Comparison of ENCODE assay signal across 9 mouse cellular contexts in genomic region chr4:134087412-134087811, GRCm38 (mm10). TPM values are rescaled to one million over a fixed set of nuclear protein-coding genes. Genes with fewer than 3 reads are reported as not detected.
A peak's percentile ranks its signal among the peaks of the same experiment; 100 is the strongest.
DNase-seq lines count a peak whose midpoint lies in the region; ATAC-seq lines count a peak whose summit lies in the region.
"Had no signal": no experiment of that assay in that cellular context is flagged by ENCODE, and none has a peak within 500 bp of the region (broad histone marks: within the 10 kb centered on the region; RNA-seq: fewer than 3 reads in every experiment).

No protein-coding gene starts in this region.

- no peak overlapping the region for H3K27ac ChIP-seq in heart, embryonic 15.5 days
- H3K27ac ChIP-seq in midbrain, embryonic 11.5 days (ENCODE audit: low read depth, low read length): no peak overlapping the region

- no peaks in the 10 kb centered on the region for H3K9me3 ChIP-seq in heart, embryonic 15.5 days (replicated peaks)
- no peaks in the 10 kb centered on the region for H3K9me3 ChIP-seq in midbrain, embryonic 11.5 days (ENCODE audit: control insufficient read depth, low read length)

- no peaks in the 10 kb centered on the region for H3K4me1 ChIP-seq in heart, embryonic 15.5 days (replicated peaks)
- H3K4me1 ChIP-seq in midbrain, embryonic 11.5 days (ENCODE audit: control insufficient read depth, insufficient read depth, low read length): no peaks in the 10 kb centered on the region

- WGBS in heart, embryonic 15.5 days: 27% methylated on average over 7 of the region's 7 CpGs
- WGBS in midbrain, embryonic 11.5 days: 46% methylated on average over 7 of the region's 7 CpGs

- H3K4me3 ChIP-seq in heart, embryonic 15.5 days: no peak overlapping the region
- H3K4me3 ChIP-seq in midbrain, embryonic 11.5 days (ENCODE audit: low read depth, low read length): no peak overlapping the region

- no peak overlapping the region for H3K9ac ChIP-seq in heart, embryonic 15.5 days
- no peak overlapping the region for H3K9ac ChIP-seq in midbrain, embryonic 11.5 days (ENCODE audit: low read length)

- H3K27me3 ChIP-seq in heart, embryonic 15.5 days: peaks cover 9% of the 10 kb centered on the region
- no peaks in the 10 kb centered on the region for H3K27me3 ChIP-seq in midbrain, embryonic 11.5 days (ENCODE audit: control insufficient read depth, insufficient read depth, low read length)

- H3K4me2 ChIP-seq in heart, embryonic 15.5 days: peak overlapping the region; percentile 23; the same call in 1 of the 2 replicates
- no peak overlapping the region for H3K4me2 ChIP-seq in midbrain, embryonic 11.5 days

- ATAC-seq in heart, embryonic 15.5 days (replicated peaks; ENCODE audit: insufficient number of reproducible peaks, insufficient read depth, low FRiP score, low read depth): no peak
- peak; percentile 46; the same call in 1 of the 2 replicates for ATAC-seq in midbrain, embryonic 11.5 days (ENCODE audit: low FRiP score)

- H3K36me3 ChIP-seq in heart, embryonic 15.5 days: no peaks in the 10 kb centered on the region
- H3K36me3 ChIP-seq in midbrain, embryonic 11.5 days (ENCODE audit: control insufficient read depth, insufficient read depth, low read length): no peaks in the 10 kb centered on the region

- DNase-seq in urinary bladder, postnatal 14 days (ENCODE audit: low spot score): peak; percentile 38
- DNase-seq in urinary bladder, postnatal 25 days (ENCODE audit: low spot score): no peak
- peak; percentile 42 for DNase-seq in cerebellum, adult 11-12 months
- peak; percentile 48 to 63 for DNase-seq in kidney, postnatal 36 days
- peak; percentile 85 for DNase-seq in midbrain, embryonic 11.5 days (ENCODE audit: low spot score, missing footprints)
- peak; percentile 66 for DNase-seq in thymus, postnatal 14 days
- no peak for DNase-seq in frontal cortex, postnatal 25 days (ENCODE audit: low spot score in 2 of 2)

RNA-seq across cellular contexts. Expression of gene Cd52, which starts 7.5 kb away (rescaled TPM):
- polyA plus RNA-seq in heart, embryonic 15.5 days (2015; fragmentation: Nextera tagmentation; extraction: Ambion mirVana): 11.6 and 23.8 TPM in 2 replicates
- 4.3 and 4.7 TPM in 2 replicates for polyA plus RNA-seq in midbrain, embryonic 11.5 days (2014; fragmentation: Nextera tagmentation; extraction: Ambion mirVana)

RNA-seq across cellular contexts. Expression of gene Ubxn11, which starts 15.0 kb away (rescaled TPM):
- polyA plus RNA-seq in heart, embryonic 15.5 days (2015; fragmentation: Nextera tagmentation; extraction: Ambion mirVana): 1.8 and 3.9 TPM in 2 replicates
- polyA plus RNA-seq in midbrain, embryonic 11.5 days (2014; fragmentation: Nextera tagmentation; extraction: Ambion mirVana): 3.0 and 4.7 TPM in 2 replicates

RNA-seq across cellular contexts. Expression of gene Crybg2, which starts 26.8 kb away (rescaled TPM):
- polyA plus RNA-seq in heart, embryonic 15.5 days (2015; fragmentation: Nextera tagmentation; extraction: Ambion mirVana): 0.30 and 0.61 TPM in 2 replicates
- 0.89 and 0.98 TPM in 2 replicates for polyA plus RNA-seq in midbrain, embryonic 11.5 days (2014; fragmentation: Nextera tagmentation; extraction: Ambion mirVana)

RNA-seq across cellular contexts. Expression of gene Zfp683, which starts 33.8 kb away (rescaled TPM):
- polyA plus RNA-seq in heart, embryonic 15.5 days (2015; fragmentation: Nextera tagmentation; extraction: Ambion mirVana): not detected in 2 replicates
- polyA plus RNA-seq in midbrain, embryonic 11.5 days (2014; fragmentation: Nextera tagmentation; extraction: Ambion mirVana): not detected in 2 replicates
- polyA plus RNA-seq: heart, embryonic 14.5 days had no signal

RNA-seq across cellular contexts. Expression of gene Sh3bgrl3, which starts 41.2 kb away (rescaled TPM):
- 174 and 239 TPM in 2 replicates for polyA plus RNA-seq in heart, embryonic 15.5 days (2015; fragmentation: Nextera tagmentation; extraction: Ambion mirVana)
- polyA plus RNA-seq in midbrain, embryonic 11.5 days (2014; fragmentation: Nextera tagmentation; extraction: Ambion mirVana): 308 and 312 TPM in 2 replicates

Comparison
In these comparisons a context has a peak if more than half of its experiments do, and no peak if none do; other contexts are left out.
1. DNase-seq: peak in urinary bladder, postnatal 14 days (single experiment), cerebellum, adult 11-12 months (single experiment), kidney, postnatal 36 days (2 of 2), midbrain, embryonic 11.5 days (single experiment) and thymus, postnatal 14 days (single experiment); none in urinary bladder, postnatal 25 days (single experiment) and frontal cortex, postnatal 25 days (0 of 2).